Mouse (Mus musculus) CH12.LX (cell line): ENCODE data around the gene Hipk3. TPM values are rescaled to one million over a fixed set of nuclear protein-coding genes. Genes with fewer than 3 reads are reported as not detected.

Experiments used
- DNase-seq: peaks from one replicate; pipeline ENCODE4 v3.0.0-alpha.2; 2013; ENCODE audit errors: extremely low read depth
- H3K27ac ChIP-seq: 2 replicates; pipeline ENCODE4 v1.5.1; 2012; ENCODE audit warnings: low read depth, mild to moderate bottlenecking, control low read depth, moderate library complexity; ENCODE audit not compliant: insufficient read depth
- H3K27me3 ChIP-seq: replicated peaks from 2 replicates; pipeline ENCODE3; 2012; ENCODE audit warnings: inconsistent platforms
- H3K36me3 ChIP-seq, 2 experiments: replicated peaks in 1 of 2; 2 replicates each; pipeline versions ENCODE3 to v1.6.1; 2012; ENCODE audit warnings: inconsistent platforms in 1 of 2, low read length in 1 of 2, mild to moderate bottlenecking in 1 of 2, mixed read lengths in 1 of 2, moderate library complexity in 1 of 2; ENCODE audit not compliant: control insufficient read depth in 1 of 2, insufficient read depth in 1 of 2
- H3K4me1 ChIP-seq, 2 experiments: 2 replicates each; pipeline ENCODE4 v1.6.1; 2012; ENCODE audit warnings: inconsistent platforms in 1 of 2, moderate library complexity in 1 of 2; ENCODE audit not compliant: insufficient read depth in 2 of 2, control insufficient read depth in 1 of 2
- H3K4me2 ChIP-seq: 2 replicates; pipeline ENCODE4 v1.6.1; 2012; ENCODE audit warnings: low read depth, mild to moderate bottlenecking, control low read depth; ENCODE audit not compliant: poor library complexity, insufficient read depth, severe bottlenecking
- H3K4me3 ChIP-seq, 3 experiments: fragments of 150-350 bp in 1 of 3; sonication (generic) in 1 of 3; replicated peaks in 1 of 3; 2 replicates each; pipeline versions ENCODE3 to v1.5.1; 2011 to 2012; ENCODE audit warnings: low read depth in 2 of 3, low read length in 2 of 3, mild to moderate bottlenecking in 2 of 3, moderate library complexity in 2 of 3, control low read depth in 1 of 3, improper control_type of control experiment in 1 of 3, inconsistent platforms in 1 of 3, mixed read lengths in 1 of 3; ENCODE audit not compliant: poor library complexity in 1 of 3
- H3K79me2 ChIP-seq: replicated peaks from 2 replicates; pipeline ENCODE4 v1.6.1; 2012; ENCODE audit warnings: mild to moderate bottlenecking, moderate library complexity; ENCODE audit not compliant: control insufficient read depth, poor library complexity, insufficient read depth, severe bottlenecking; ENCODE audit errors: extremely low read depth
- H3K9ac ChIP-seq: 2 replicates; pipeline ENCODE4 v1.6.1; 2012; ENCODE audit warnings: low read depth, mild to moderate bottlenecking, control low read depth, moderate library complexity; ENCODE audit not compliant: insufficient read depth
- H3K9me3 ChIP-seq: replicated peaks from 2 replicates; pipeline ENCODE3; 2012; ENCODE audit warnings: low read length, inconsistent platforms, mixed read lengths
- BHLHE40 ChIP-seq: IDR thresholded peaks from 2 replicates; pipeline ENCODE4 v1.6.1; 2011; ENCODE audit warnings: mild to moderate bottlenecking, low read depth, low read length, improper control_type of control experiment
- CHD1 ChIP-seq: IDR thresholded peaks from 2 replicates; pipeline ENCODE4 v1.6.1; 2012; ENCODE audit warnings: low read depth, low read length, improper control_type of control experiment, inconsistent platforms
- E2F4 ChIP-seq: IDR thresholded peaks from 2 replicates; pipeline ENCODE4 v1.6.1; 2011; ENCODE audit warnings: low read depth, low read length, improper control_type of control experiment; ENCODE audit not compliant: insufficient replicate concordance
- ETS1 ChIP-seq: conservative IDR thresholded peaks from 2 replicates; pipeline ENCODE4 v1.6.1; 2012; ENCODE audit warnings: low read depth, mild to moderate bottlenecking, inconsistent platforms, low read length, improper control_type of control experiment, moderate library complexity
- GABPA ChIP-seq: IDR thresholded peaks from 2 replicates; pipeline ENCODE4 v1.6.1; 2012; ENCODE audit warnings: low read depth, low read length, improper control_type of control experiment, inconsistent platforms; ENCODE audit not compliant: insufficient replicate concordance
- HCFC1 ChIP-seq: IDR thresholded peaks from 2 replicates; pipeline ENCODE4 v1.6.1; 2012; ENCODE audit warnings: low read depth, mild to moderate bottlenecking, inconsistent platforms, low read length, improper control_type of control experiment
- JUN ChIP-seq: IDR thresholded peaks from 2 replicates; pipeline ENCODE4 v1.6.1; 2011; ENCODE audit warnings: low read depth, mild to moderate bottlenecking, low read length, improper control_type of control experiment, moderate library complexity; ENCODE audit not compliant: insufficient read depth
- KAT2A ChIP-seq: IDR thresholded peaks from 2 replicates; pipeline ENCODE4 v1.6.1; 2012; ENCODE audit warnings: low read length, improper control_type of control experiment, inconsistent platforms; ENCODE audit not compliant: insufficient replicate concordance
- MAFK ChIP-seq: IDR thresholded peaks from 2 replicates; pipeline ENCODE4 v1.6.1; 2011; ENCODE audit warnings: low read length, improper control_type of control experiment; ENCODE audit not compliant: insufficient replicate concordance
- MAZ ChIP-seq: IDR thresholded peaks from 2 replicates; pipeline ENCODE4 v1.6.1; 2012; ENCODE audit warnings: low read depth, mild to moderate bottlenecking, inconsistent platforms, low read length, improper control_type of control experiment, moderate library complexity
- MEF2A ChIP-seq: IDR thresholded peaks from 2 replicates; pipeline ENCODE4 v1.6.1; 2014; ENCODE audit warnings: low read depth, mild to moderate bottlenecking, inconsistent platforms, low read length, improper control_type of control experiment, borderline replicate concordance
- MXI1 ChIP-seq: IDR thresholded peaks from 2 replicates; pipeline ENCODE4 v1.6.1; 2011; ENCODE audit warnings: mild to moderate bottlenecking, low read depth, low read length, improper control_type of control experiment
- MYC ChIP-seq: IDR thresholded peaks from 2 replicates; pipeline ENCODE4 v1.6.1; 2011; ENCODE audit warnings: low read depth, mild to moderate bottlenecking, improper control_type of control experiment, low read length
- NELFE ChIP-seq: IDR thresholded peaks from 2 replicates; pipeline ENCODE4 v1.6.1; 2011; ENCODE audit warnings: low read depth, low read length, improper control_type of control experiment
- PAX5 ChIP-seq: IDR thresholded peaks from 2 replicates; pipeline ENCODE4 v1.6.1; 2012; ENCODE audit warnings: low read length, inconsistent platforms, mixed read lengths
- RCOR1 ChIP-seq: conservative IDR thresholded peaks from 2 replicates; pipeline ENCODE4 v1.6.1; 2012; ENCODE audit warnings: low read depth, mild to moderate bottlenecking, inconsistent platforms, low read length, improper control_type of control experiment
- SIN3A ChIP-seq: IDR thresholded peaks from 2 replicates; pipeline ENCODE4 v1.6.1; 2012; ENCODE audit warnings: low read length, improper control_type of control experiment, inconsistent platforms
- TBP ChIP-seq: conservative IDR thresholded peaks from 2 replicates; pipeline ENCODE4 v1.6.1; 2011; ENCODE audit warnings: low read depth, low read length, improper control_type of control experiment
- TCF12 ChIP-seq: IDR thresholded peaks from 2 replicates; pipeline ENCODE4 v1.6.1; 2014; ENCODE audit warnings: low read depth, mild to moderate bottlenecking, inconsistent platforms, low read length, improper control_type of control experiment
- UBTF ChIP-seq: IDR thresholded peaks from 2 replicates; pipeline ENCODE4 v1.6.1; 2012; ENCODE audit warnings: low read depth, mild to moderate bottlenecking, inconsistent platforms, low read length, improper control_type of control experiment, moderate library complexity
- USF1 ChIP-seq: IDR thresholded peaks from 2 replicates; pipeline ENCODE4 v1.6.1; 2014; ENCODE audit warnings: low read depth, mild to moderate bottlenecking, inconsistent platforms, low read length, improper control_type of control experiment
- ZKSCAN1 ChIP-seq: IDR thresholded peaks from 2 replicates; pipeline ENCODE4 v1.6.1; 2012; ENCODE audit warnings: low read depth, inconsistent platforms, low read length, improper control_type of control experiment, borderline replicate concordance
- ZNF384 ChIP-seq: IDR thresholded peaks from 2 replicates; pipeline ENCODE4 v1.6.1; 2012; ENCODE audit warnings: low read depth, low read length, improper control_type of control experiment, inconsistent platforms
- dilution Hi-C: fragments of 300-500 bp; cut with MboI; formaldehyde crosslinking; loops from 2 replicates; pipeline ENCODE4 v1.14.3; 2020; ENCODE audit warnings: low sequenced_read_pairs; ENCODE audit not compliant: extremely low pct_unique_long_range_greater_than_20kb, extremely low pct_ligation_motif_present
- in situ Hi-C: fragments of 300-500 bp; cut with MboI; formaldehyde crosslinking; loops from 3 replicates; pipeline ENCODE4 v1.14.3; 2019; ENCODE audit warnings: low sequenced_read_pairs, low pct_ligation_motif_present, low pct_unique_long_range_greater_than_20kb, mixed read lengths
- polyA plus RNA-seq: library from polyadenylated mRNA; unstranded; fragments of >175 nt; gene quantifications from 2 replicates; pipeline ENCODE4 v1.2.1, GENCODE M21; 2012; ENCODE audit warnings: low read depth; ENCODE audit not compliant: insufficient read length
- total RNA-seq, 2 experiments: library from RNA; depleted of rRNA; stranded (reverse); fragments of 300-350 nt in 1 of 2; fragments of >200 nt in 1 of 2; gene quantifications; 2 replicates each; pipeline ENCODE4 v1.2.3; 2012 to 2014

The Hipk3 gene
- total and polyA plus RNA-seq, 3 experiments: 14.8 to 19.5 (median 16.9) TPM

DNA sequence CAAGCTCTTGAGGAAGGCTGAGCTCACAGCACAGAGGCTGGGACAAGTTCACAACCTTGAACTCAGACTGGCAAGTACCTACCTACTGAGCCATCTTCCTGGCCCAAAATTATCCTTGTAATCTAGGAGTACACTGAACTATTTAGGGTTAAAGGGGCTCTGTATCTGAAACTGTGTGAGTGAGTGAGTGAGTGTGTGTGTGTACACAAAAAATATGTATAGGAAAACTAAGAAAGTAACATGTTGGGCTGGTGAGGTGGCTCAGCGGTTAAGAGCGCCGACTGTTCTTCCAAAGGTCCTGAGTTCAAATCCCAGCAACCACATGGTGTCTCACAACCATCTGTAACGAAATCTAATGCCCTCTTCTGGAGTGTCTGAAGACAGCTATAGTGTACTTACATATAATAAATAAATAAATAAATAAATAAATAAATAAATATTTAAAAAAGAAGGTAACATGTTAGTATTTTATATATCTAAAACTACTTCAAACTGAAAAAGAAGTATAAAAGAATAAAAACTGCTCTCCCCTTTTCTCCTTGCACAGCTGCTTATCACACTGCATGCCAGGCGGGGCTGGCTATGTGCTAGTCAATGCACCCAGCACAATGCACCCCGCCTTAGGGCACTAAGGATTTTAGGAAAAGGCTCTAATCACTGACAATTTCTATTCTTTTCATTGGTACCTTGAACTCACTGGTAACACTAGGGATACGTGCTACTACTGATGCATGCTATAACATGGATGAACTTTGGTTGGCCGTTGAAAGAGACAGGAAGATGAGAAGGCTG is 28.4 kb downstream of the Hipk3 start:
- Histone ChIP-seq H3K4me3 (no peak overlapping the region), H3K36me3 (peaks cover 6 to 43% of the 10 kb centered on the region in 2 experiments)
- in situ Hi-C loops: no loop called here

DNA sequence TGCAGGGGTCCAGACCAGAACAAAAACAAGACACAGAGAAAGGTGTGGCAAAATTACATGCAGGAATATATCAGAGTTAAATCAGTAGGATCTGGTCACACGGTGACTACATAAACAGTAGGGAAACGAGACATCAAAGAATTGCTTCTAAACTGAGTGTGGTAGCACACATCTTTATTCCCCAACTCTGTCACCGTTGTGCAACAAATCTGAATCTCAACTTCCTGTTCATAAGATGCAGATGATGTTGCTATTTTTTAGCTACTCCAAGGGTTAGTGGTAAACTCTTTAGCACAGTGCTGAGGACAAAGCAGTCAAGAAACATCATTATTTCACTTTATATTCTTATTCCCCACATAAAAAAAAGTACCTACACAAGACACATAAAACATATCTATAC is 34.2 kb downstream of the Hipk3 start:
- no peak overlapping the region for H3K4me2 ChIP-seq
- no peaks in the 10 kb centered on the region for H3K27me3 ChIP-seq
- no peaks in the 10 kb centered on the region for H3K9me3 ChIP-seq
- peaks cover 0 to 22% of the 10 kb centered on the region in 2 experiments; a peak in 2 of 4 replicates for H3K4me1 ChIP-seq
- no peak for TF ChIP-seq KAT2A
- no peak for TF ChIP-seq GABPA
- no peak for TF ChIP-seq UBTF
- no peak for TF ChIP-seq ZNF384
- no peak for TF ChIP-seq NELFE
- no peak for TF ChIP-seq USF1
- TF ChIP-seq ETS1: no peak
- TF ChIP-seq JUN: no peak
- TF ChIP-seq BHLHE40: no peak
- no peak for TF ChIP-seq CHD1
- no peak for TF ChIP-seq MAFK
- TF ChIP-seq MYC: no peak
- TF ChIP-seq RCOR1: no peak
- no peak for TF ChIP-seq TCF12
- TF ChIP-seq HCFC1: no peak
- no peak for TF ChIP-seq TBP
- no peak for TF ChIP-seq E2F4
- no peak for TF ChIP-seq SIN3A
- no peak for TF ChIP-seq MEF2A
- TF ChIP-seq, all 38 proteins: peak for 0
- no peak for DNase-seq
- peaks cover 4 to 26% of the 10 kb centered on the region in 2 experiments for H3K36me3 ChIP-seq
- in situ Hi-C loops: no loop called here
- H3K4me3 ChIP-seq: no peak overlapping the region
- no peak overlapping the region for H3K27ac ChIP-seq
- no peak overlapping the region for H3K9ac ChIP-seq
- dilution Hi-C loops: no loop called here
- H3K79me2 ChIP-seq: peaks cover 38% of the 10 kb centered on the region

More for the DNA sequence above, 28.4 kb downstream of the Hipk3 start:
- DNase-seq: no peak
- H3K27ac ChIP-seq: no peak overlapping the region
- no peaks in the 10 kb centered on the region for H3K9me3 ChIP-seq
- H3K4me2 ChIP-seq: no peak overlapping the region
- TF ChIP-seq PAX5 (no peak), MYC (no peak), TBP (no peak), ZKSCAN1 (no peak), MAZ (no peak), BHLHE40 (no peak), MEF2A (no peak), MAFK (no peak), MXI1 (no peak)
- TF ChIP-seq, all 38 proteins: peak for 0
- peaks cover 25% of the 10 kb centered on the region for H3K79me2 ChIP-seq
- H3K4me1 ChIP-seq: peaks cover 0 to 10% of the 10 kb centered on the region in 2 experiments; a peak in 1 of 4 replicates
- no peaks in the 10 kb centered on the region for H3K27me3 ChIP-seq
- no peak overlapping the region for H3K9ac ChIP-seq
- dilution Hi-C loops: no loop called here
